Mouse (Mus musculus): ENCODE data around the gene Atp6v1g1.
A peak's percentile ranks its signal among the peaks of the same experiment; 100 is the strongest.

The Atp6v1g1 gene

GRCm38 (mm10) chr4:63547799-63548198 is 3.2 kb downstream of the Atp6v1g1 start:
- no peak for DNase-seq (ENCODE audit: low spot score)

DNA sequence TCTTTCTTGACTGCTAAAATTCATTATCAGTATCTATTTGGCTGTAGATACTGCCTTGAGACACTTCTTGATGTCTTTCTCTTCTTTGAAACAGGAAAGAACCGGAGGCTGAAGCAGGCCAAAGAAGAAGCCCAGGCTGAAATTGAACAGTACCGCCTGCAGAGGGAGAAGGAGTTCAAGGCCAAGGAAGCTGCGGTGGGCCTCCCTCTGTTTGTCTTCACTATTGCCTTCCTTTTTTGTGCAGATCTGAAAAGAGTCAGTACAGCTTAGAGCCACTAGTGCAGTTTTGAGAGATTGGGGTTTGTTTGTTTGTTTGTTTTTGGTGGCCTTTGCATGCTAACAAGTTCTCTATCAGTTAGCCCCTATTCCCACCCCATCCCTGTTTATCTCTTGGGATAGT is 3.9 kb downstream of the Atp6v1g1 start:
- no peak for DNase-seq (ENCODE audit: low spot score)

- DNase-seq (ENCODE audit: low spot score), result no peak
These were observed 6.3 kb downstream of the Atp6v1g1 start for GRCm38 (mm10) chr4:63550908-63551307.

DNA sequence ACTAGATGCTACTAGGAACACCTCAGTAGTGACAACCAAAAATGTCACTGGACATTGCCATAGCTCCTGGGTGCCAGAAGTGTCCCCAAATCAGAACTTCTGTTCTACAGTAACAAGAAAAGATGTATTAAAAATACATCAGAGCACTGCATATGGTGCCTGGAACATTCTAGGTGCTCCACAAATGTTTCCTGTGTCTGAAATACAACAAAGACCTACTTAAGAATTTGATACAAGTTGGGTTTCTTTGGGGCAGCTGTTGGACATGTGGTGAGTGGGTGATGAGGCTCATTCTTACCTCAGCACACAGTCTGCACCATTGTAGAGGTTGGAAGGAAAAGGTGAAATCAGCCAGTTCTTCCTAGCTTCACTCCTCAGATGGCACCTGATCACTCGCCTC is 8.3 kb downstream of the Atp6v1g1 start:
- no peak for DNase-seq (ENCODE audit: low spot score)

DNA sequence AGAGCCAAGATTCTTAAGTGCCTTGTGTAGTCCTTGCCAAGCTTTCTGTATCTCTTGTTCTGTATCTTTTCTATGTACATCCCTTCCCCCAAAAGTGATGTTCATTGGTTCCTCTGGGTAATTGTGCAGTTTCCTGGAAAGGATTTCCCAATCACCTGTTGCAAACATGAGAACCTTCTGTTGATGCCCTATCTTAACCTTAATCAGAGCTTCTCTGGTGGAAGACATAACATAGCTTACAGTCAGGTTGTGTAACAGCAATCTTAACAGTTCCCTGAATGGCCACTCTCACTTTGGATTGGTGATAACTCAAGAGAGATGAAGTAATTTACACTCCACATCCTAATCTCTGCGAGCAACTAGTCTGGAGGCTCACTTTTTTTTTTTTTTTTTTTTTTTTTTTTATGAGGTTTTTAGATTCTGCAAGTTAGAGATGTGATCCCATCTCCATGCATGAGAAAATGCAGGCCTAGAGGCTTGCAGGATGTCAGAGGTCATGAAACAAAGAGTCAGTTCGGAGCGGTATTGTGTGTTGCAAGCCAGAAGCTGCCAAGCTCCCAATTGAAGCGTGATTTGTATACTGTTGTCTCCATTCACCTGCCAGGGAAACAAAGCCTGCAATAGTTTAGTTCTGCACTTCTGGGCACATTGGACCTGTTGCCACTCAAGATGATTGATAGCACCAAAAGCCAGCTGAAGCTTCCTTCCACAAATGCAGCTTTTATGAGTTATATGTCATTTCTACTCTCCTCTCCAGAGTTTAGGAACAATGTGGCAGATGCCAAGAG is 9.4 kb downstream of the Atp6v1g1 start:
- DNase-seq (ENCODE audit: low spot score), result no peak

DNA sequence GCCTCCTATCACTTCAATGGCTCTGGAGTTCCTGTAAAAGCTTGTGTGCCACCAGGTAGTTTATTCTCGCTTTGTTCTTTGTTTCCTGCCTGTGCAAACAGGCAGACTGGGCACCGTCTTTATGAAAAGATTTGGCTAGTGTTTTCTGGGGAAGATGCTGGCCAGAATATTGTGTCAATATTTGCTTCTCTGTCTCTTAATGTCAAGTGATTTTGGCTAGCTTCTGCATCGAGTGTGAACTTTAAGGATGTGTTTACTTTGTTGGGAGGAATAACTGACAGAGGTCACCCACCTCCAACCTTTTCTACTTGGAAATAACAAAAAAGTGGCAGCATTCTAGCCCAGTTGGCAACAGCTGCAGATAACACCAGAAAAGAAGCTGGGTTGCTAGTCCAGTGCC is 10.0 kb downstream of the Atp6v1g1 start:
- no peak for DNase-seq (ENCODE audit: low spot score)

DNA sequence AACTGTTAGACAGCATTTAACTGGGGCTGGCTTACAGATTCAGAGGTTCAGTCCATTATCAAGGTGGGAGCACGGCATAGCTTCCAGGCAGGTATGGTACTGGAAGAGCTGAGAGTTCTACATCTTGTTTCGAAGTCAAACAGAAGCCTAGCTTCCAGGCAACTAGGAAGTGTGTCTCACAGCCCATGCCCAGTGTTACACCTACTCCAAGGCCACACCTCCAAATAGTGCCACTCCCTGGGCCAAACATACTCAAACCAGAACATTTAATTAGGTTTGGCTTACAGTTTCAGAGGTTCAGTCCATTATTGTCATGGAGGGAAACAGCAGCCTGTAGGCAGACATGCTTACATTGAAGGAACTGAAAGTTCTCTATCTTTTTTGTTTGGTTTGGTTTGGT is 10.5 kb downstream of the Atp6v1g1 start:
- DNase-seq (ENCODE audit: low spot score), result no peak

DNA sequence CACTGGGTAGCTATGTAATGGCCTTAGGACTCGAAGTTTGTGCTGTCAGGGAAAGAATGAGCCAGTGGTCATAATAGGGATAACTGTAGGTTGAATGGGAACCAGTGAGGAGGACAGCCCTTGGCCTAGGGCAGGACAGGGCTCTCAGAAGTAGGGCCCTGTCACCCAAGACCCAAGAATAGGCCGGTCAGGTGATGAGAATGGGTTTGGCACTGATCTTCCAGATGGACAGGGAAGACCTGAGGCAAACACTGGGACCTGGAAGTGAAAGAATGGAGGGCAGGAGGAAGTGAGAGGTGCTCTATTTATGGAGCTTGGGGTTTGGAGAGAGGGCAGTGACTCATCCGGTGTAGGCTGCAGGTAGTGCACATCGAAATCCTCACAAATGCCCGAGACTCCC is 12.1 kb downstream of the Atp6v1g1 start:
- DNase-seq (ENCODE audit: low spot score), result no peak

DNA sequence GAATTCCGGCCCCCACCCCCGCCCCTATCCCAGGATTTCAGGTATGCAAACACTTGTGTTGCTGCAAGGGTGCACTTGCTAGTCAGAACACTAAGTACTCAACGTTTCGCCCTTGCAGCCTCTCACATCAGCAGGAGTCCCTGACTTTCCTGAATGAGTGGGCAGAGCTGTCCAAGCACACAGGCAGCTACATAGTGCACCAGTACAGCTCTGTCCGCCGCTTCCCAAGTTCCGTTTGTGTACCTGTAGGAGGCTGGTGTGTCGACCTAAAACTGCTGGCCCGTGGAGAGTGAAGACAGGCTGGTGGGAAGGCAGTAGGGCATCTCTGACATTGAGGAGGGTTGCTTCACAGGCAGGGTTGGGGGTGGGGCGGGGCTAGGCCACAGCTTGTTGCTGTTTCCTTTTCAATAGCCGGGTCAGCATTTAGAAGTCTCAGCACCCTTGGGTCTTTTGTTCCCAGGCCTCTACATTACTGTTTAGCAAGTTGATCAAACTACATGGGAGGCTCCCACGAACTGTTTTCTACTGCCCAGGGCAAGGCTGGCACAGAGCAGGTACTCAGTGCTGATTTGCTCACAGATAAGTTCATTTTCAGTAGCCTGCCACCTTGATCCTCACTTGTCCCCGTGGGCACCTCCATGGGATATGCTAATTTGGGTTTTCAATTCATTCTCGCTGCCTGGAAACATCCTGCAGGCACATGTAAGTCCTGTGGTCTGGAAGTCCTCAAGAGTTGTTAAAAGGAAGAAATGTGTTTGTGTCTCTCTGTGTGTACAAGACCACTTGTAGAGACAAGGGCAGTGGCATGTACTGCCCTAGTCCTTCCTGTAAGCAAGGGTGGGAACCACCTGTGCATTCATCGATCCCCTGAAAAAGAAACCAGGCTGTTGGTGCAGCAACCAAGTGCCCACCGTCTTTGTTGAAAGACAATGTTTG is 12.8 kb downstream of the Atp6v1g1 start:
- no peak for DNase-seq (ENCODE audit: low spot score)

DNA sequence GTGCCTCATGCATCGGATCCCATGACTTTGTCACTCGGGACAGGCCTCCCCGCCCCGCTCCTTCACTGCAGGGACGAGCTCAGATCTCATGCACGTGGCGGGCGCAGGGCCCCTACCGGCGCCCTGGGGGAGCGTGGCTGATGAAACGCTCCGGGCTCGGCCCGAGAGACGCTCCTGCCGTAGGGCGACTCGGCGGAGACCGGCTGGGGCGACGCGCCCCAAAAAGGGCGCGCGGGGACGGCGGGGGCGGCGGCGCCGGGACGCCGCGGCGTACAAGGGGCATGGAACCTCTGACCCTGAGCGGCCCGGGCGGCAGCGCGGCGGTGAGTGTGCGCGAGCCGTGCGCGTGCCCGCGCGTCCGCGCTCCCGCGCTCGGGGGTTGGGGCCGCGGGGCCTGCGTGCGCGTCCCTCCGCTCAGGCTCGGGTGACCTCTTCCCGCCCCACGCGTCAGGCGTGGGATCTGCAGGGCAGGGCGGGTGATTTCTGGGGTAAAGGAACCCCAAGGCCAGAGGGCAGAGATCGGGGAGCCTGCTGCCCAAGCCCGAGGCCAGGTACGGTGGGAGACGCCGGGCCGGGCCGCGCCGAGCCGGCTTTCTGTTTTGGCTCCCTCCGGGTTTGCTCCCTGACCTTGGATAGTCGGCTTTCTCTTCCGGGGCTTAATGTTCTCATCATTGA is 14.0 kb downstream of the Atp6v1g1 start, which contains the start of gene Tmem268:
Gene Tmem268, plus strand, starts transcription at position 375 of the 675 bp plus-strand sequence.
- peak; percentile 65 for DNase-seq (ENCODE audit: low spot score)

GRCm38 (mm10) chr4:63559127-63559697 is 14.6 kb downstream of the Atp6v1g1 start:
- no peak for DNase-seq (ENCODE audit: low spot score)

DNA sequence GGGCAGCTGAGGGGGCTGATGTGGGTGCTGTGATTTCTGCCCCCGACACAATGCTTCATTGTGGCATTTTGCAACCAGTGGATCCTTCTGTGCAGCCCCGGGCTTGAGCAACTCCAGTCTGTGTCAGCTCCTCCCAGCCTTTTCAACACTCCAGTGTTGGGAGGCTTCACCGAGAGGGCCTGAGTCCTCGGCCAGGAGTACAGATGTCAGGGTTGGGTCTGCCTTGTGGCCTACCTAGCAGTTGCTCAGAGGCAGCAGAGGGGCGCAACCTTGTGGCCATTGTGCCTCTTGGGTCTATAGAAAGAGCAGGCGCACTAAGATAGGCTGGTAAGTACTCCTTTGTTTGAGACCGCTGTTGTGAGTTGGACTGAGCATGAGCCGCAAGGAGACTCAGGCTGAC is 15.5 kb downstream of the Atp6v1g1 start:
- no peak for DNase-seq (ENCODE audit: low spot score)

- DNase-seq (ENCODE audit: low spot score), result no peak
These were observed 17.5 kb downstream of the Atp6v1g1 start for GRCm38 (mm10) chr4:63561861-63562675.

DNA sequence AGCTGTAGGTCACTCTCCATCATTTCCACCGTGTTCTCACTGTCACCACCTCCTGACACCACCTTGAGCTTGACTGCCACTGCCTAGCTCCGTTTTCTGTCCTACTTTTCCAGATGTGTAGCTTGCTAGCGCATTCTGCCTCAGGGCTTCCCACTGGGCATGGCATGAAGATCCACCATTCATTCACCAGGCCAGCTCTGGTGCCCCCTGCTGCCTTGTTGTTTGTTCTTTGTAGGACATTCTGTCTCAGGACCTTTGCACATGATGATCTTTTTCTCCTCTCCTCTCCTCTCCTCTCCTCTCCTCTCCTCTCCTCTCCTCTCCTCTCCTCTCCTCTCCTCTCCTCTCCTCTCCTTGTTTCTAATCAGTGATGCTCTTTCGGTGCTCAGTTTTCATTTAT is 18.2 kb downstream of the Atp6v1g1 start:
- no peak for DNase-seq (ENCODE audit: low spot score)

GRCm38 (mm10) chr4:63567712-63568390 is 23.3 kb downstream of the Atp6v1g1 start:
- no peak for DNase-seq (ENCODE audit: low spot score)

- DNase-seq (ENCODE audit: low spot score), result no peak
These were observed 24.8 kb downstream of the Atp6v1g1 start for GRCm38 (mm10) chr4:63569322-63569721.

GRCm38 (mm10) chr4:63570208-63570781 is 25.7 kb downstream of the Atp6v1g1 start:
- no peak for DNase-seq (ENCODE audit: low spot score)

DNA sequence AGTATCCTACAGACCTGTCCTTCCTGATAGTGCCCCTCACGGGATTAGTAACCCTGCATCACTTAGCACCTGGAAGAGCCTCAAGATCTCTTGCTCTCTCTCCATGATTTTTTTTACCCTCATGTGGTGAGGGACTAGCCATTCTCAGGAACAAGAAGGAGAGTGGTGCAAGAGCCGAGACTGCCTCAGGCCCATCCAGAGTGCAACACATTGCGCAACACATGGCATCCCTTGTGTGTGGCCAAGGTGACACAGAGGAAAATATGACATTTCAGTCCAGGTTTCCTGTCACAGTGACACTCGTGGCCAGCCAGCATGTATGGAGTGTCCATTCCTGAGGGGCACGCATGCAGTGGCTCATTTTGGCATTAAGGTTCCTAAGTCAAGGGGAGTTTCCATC is 28.0 kb downstream of the Atp6v1g1 start:
- DNase-seq (ENCODE audit: low spot score), result no peak

- no peak for DNase-seq (ENCODE audit: low spot score)
These were observed 35.1 kb downstream of the Atp6v1g1 start for GRCm38 (mm10) chr4:63579649-63580048.

- no peak for DNase-seq (ENCODE audit: low spot score)
These were observed 35.5 kb downstream of the Atp6v1g1 start for GRCm38 (mm10) chr4:63580078-63580477.

Data from urinary bladder, postnatal 14 days (tissue).